Mouse (Mus musculus): ENCODE measurements around the gene Trak1.

The Trak1 gene

DNA sequence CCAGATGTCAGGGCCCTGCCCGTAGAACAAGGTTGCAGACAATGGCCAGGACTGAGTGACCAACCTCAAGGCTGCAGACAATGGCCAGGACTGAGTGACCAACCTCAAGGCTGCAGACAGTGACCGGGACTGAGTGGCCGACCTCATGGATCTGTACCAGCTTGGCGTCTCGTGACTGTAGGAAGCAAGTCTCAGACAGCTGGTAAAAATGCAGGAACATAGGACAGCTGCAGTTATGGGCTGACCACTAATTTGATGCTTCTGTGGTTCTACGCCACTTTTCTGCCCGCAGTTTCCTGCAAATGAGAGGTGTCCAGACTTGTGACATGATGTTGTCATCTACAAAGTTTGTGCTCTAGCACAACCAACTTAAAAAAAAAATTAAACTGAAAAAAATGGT is 4.1 kb upstream of the Trak1 start:
- no peak for DNase-seq (ENCODE audit: low spot score in 2 of 2)

DNA sequence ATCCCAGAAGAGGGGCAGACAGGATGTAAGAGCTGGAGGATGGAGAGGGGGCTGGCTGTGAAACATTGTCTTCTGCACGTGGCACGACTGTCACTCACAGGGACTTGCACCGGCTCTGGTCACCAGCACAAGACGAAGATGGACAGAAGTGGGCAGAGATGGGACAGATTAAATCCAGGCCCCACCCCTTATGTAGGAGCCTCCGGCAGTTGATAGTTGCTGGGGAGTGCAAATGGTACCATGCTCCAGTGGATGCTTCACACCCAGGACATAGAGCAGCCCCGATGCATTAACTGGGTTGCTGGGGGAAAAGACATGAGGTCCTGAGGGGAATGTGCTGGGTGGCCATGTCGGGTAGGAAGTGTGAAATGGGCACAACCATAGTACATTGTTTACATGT is 2.1 kb upstream of the Trak1 start:
- no peak for DNase-seq (ENCODE audit: low spot score in 2 of 2)

DNA sequence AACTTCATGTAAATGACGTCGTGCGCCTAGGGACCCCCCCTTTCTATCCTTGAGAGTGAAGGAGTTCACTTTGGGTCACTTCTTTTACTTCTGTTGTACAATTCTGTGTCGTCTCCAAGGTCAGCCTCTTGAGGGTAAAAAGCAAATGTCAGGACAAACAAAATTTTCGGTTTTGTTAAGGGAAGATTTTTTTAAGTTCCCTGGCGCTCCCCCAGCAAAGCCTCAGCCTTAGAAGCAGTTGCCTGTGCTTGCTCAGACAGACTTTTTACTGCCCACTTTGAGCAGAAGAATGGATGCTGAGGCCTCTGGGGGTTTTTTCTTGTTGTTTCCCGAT is 730 bp downstream of the Trak1 start:
- DNase-seq (ENCODE audit: low spot score in 2 of 2), result peak; percentile 52 to 59

DNA sequence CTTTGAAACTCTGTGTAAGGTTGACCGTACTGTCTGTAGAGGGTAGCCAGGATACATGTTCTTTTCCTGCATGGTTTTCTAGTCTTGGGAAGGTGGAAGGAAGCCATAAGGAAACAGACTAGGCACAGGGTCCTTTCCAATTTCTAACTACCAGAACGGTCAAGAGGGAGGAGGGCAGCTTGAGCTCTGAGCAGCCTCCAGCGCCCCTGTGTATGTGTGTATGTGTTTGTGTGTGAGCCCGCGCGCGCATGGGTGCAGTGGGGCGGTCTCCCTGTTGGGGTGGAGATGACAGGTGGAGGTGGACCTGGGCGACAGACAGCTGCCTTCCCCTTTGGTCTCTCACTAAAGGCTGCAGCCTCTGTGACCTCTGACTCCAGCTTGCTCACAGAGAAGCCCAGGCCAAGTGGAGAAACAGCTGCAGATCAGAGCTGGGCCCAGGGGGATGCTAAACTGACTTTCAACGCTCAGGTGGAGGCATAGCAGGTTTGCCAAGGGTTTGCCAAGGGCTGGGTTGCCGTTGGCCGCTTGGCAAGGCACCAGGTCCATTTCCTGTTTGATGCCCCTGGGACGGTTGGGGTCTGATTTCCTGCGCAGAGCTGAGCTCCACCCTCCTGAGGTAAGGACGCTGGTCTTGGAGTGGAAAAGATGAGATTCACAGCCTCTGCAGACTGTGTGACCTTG is 1.2 kb downstream of the Trak1 start:
- DNase-seq (ENCODE audit: low spot score in 2 of 2), result peak; percentile 74

DNA sequence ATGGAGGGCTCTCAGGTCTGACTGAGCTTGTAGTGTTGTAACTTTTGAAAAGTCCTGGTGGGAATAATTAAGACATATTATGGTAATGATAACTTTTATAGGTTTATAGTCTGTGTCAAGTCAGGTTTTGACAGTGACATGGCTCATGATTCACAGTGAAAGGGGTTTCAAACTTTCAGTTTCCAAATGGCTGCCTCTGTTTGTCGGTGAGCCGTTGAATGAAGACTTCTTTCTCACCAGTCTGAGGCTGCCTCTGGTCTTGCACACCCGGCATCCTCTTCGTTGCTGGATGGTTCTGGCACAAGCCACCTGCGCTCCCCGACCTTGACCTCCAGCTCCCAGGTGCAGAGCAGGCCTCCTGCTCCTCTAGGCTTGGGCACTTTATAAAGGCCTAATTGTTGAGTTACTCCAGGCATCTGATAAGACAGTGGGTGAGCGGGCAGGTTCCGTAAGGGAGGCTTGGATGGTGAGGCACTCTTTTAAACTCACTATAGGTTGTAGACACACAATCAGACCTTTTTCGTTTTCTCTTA is 2.0 kb downstream of the Trak1 start:
- DNase-seq (ENCODE audit: low spot score in 2 of 2), result no peak

DNA sequence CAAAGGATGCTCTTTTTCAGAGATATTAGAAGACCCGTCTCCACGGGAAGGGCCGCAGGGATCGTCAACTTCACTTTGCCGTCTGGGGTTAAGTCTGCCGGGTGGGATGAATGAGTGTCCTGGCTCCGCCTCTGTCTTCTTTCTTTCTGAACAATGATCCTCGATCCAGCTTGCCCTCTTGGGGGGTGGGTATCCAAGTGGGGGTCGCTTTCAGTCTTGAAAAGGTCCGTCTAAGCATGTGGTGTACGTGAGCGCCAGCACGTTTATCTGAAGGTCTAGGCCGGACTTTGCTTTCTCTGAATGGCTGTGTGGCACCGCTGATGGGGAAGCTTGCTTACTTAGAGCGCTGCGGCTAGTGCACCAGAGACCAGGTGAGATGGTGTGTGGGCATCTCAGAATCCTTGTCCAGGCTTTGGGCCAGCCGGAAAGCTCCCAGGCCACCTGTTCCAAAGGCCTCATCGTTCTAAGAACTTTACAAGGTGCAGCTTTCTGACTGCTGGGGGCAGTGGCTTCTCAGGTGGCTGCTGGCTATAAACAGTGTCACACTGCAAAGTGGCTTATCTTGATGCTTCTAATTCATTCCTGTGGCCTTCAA is 2.8 kb downstream of the Trak1 start:
- no peak for DNase-seq (ENCODE audit: low spot score in 2 of 2)

DNA sequence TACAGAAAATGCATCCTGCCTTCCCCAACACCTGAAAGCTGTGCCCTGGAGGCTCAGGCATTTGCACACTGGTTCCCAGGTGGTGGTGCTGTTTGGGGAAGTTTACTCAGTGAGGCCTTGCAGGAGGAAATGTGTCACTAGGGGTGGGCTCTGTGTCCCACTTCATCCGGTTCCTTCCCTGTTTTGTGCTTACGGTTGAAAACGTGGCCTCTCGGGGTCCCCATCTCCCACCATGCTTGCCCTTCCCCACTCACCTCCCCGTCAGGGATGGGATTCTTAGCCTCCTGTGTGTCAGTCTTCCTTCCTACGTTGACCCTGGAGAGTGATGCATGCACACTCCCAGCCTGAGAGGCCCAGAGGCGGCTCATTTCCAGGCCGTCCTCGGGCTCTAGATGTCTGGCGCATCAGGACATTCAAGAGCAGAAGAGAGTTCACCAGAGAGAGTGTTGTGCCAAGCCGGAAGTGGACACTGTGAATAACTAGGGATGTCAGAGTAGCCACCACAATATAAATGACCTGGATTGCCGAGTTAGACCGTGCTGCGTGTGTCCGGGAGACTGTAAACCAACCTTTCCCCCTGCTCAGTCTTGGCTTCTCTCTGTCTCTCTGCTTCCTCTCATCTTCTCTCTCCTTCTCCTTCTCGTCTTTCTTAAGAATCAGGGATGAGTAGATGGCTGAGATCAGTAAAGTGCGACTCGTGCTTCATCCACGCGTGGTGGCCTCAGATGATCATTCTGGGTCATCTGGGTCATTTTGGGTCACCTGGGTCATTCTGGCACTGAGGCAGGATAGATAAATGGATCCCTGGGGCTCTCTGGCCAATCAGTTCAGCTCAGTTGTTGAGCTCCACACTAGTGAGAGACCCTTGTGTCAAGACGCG is 4.0 kb downstream of the Trak1 start:
- DNase-seq (ENCODE audit: low spot score in 2 of 2), result peak; percentile 55 to 66

DNA sequence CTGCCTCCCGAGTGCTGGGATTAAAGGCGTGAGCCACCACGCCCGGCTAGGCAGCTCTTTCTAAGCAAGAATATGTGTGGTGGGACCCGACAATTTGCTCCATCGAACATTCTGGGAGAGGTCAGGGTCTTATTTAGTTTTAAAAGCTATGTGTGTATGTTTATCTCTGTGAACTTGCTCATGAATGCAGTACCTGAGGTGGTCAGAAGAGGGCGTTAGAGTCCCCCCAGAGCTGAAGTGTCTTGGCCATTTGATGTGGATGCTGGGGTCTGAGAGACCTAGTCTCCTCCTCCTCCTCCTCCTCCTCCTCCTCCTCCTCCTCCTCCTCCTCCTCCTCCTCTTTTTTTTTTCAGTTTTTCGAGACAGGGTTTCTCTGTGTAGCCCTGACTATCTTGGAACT is 5.2 kb downstream of the Trak1 start:
- DNase-seq (ENCODE audit: low spot score in 2 of 2), result no peak

DNA sequence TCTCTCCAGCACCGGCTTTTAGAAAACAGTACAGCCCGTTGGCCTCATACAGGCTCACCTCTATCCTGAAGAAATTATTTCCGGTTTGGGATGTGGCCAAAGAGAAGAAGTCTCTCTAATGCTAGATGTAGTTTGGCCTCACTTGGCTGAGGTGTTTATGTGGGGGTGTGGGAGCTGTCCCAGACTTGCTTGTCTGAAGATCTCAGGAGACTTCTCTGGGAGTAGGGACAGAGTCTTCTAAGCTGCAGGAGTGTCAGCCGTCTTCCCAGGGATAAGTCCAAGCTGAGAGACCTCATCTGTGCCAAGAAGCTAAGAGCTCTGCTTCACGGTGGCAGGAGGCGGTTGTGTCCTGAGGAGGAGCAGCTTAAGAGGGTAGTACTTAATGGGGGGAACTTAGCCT is 5.8 kb downstream of the Trak1 start:
- DNase-seq (ENCODE audit: low spot score in 2 of 2), result peak in 1 of 2 experiments; percentile 53

DNA sequence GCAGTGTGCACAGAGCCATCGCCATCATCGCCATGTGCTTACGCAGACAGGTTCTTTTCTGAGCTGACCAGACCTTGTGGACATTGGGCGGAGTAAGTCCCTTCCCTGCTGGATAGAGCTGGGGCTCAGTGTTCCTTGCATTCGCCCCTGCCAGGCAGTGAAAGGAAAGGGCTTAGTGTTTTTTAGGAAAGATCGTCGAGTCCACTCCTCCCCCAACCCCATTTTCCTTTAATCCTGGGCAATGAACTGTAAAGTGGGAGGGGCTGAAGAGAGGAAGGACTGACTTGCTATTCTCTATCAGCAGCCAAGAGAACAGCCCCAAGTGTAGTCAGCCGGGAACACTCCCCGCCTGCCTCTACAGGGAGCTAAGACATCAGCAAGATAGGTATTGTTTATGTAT is 6.4 kb downstream of the Trak1 start:
- DNase-seq (ENCODE audit: low spot score in 2 of 2), result no peak

DNA sequence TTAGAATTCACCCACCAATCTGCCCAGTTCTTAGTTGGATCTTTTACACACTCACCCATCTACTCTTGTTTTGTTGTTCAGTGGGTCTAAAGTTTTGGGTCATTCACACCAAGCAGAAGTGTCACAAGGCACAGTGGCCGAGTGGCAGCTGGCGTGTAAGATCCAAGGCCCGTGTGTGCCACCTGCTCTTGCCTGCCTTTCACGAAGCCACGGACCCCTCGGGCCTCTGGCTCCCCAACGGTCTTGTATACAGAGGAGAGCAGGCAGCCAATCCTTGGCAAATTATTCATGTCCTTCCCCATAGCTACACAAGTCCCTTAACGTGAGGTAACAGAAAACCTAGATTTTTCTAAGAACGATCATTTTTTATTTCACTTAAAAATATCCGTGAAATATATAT is 7.2 kb downstream of the Trak1 start:
- DNase-seq (ENCODE audit: low spot score in 2 of 2), result no peak

DNA sequence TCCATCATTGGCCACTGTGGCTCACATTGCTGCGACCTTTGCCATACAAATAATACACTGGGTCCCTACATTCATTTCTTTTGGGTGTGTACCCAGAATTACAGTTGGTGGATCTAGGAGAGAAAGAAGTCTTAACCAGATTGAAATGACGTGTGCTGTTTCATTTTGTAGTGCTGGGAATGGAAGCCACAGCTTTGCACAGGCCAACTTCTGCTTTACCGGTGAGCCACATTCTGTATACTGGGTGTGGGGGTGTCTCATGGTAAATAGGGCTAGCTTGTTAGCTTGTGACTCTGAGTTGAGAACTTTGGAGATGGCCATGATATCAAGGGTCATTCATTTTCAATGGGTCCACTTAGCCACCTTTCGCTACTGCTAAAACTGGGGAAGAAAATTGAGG is 8.2 kb downstream of the Trak1 start:
- DNase-seq (ENCODE audit: low spot score in 2 of 2), result no peak

DNA sequence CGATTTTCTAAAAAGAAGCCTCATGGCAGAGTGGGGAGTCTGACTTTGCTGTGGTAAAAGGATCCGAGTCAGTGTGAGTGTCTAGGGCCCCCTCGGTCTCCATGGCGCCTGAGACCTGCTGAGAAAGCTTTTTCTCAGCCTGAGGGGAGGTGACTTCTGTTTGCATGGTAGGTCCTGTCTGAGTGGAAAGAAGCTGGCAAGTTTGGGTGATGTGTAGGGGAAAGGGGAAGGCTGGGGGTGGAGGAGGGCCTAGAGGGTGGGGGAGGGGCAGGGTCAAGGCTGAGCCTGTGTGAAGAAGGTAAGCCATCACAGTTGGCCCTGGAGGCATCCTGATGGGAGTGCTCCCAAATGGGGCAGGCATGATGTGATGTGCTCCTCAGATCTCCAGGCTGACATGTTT is 12.0 kb downstream of the Trak1 start:
- no peak for DNase-seq (ENCODE audit: low spot score in 2 of 2)

DNA sequence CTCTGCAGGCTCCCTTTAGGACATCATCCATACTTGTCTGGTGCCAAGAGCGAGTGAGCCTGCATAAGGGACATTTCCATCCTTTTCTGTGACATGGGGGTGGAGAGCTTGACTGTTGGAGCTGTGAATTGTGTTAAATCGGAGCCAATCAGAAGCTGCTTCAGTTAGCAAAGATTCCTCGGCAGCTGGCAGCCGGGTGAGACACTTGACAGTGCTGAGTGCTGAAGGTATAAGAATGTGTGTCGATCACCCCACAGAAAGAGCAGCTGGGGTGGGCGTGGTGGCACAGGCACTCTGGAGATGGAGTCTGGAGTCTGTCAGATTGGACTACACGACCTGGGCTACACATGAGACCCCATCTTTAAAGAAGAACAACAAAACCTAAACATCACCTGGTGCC is 13.2 kb downstream of the Trak1 start:
- DNase-seq (ENCODE audit: low spot score in 2 of 2), result no peak

DNA sequence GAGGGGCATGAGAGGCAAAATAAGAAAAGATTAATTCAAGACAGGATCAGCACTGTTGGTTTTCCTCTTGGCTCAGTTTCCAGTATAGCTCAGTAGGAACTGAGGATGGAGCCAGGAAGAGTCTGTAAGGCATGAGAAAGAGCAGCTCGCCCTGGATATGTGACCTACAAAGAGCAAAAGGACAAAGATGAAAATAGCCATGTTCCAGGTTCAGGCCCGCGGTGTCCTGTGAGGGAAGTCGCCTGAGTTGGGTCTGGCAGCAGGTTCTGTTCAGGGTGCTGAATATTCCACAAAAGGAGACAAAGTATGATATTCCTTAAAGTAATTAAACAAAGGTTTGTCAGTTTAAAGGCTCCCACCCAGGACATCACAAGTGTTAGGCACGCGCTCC is 14.5 kb downstream of the Trak1 start:
- no peak for DNase-seq (ENCODE audit: low spot score in 2 of 2)

DNA sequence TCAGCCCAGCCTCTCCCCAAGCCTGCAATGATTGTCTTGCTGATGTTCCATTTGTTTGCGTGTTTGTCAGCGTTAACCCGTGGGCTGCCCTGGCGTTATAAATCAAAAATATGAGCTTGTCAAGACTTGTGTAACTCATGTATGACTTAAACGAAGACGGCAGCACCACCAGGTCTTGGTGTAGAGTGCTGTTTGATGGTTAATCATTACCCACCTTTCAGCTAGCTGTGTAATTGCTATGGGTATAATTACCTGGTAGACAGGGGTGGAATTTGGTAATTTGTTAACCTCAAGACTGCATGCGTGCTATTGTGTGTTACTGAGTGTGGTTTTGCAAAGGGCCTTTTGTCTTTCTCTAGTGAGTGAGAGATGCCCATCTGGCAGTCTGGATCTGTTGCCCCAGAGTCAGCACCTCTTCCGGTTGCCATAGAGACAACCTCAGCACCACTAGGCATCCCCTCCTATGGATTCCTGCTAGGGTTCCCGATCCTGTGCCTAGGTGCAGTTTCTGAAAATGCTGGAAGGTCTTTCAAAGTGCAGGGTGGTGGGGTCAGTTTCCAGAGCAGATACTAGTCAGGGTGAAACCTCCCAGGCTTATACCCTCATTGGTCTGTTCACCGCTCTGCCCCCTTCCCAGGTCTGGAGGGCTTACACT is 15.1 kb downstream of the Trak1 start:
- no peak for DNase-seq (ENCODE audit: low spot score in 2 of 2)

DNA sequence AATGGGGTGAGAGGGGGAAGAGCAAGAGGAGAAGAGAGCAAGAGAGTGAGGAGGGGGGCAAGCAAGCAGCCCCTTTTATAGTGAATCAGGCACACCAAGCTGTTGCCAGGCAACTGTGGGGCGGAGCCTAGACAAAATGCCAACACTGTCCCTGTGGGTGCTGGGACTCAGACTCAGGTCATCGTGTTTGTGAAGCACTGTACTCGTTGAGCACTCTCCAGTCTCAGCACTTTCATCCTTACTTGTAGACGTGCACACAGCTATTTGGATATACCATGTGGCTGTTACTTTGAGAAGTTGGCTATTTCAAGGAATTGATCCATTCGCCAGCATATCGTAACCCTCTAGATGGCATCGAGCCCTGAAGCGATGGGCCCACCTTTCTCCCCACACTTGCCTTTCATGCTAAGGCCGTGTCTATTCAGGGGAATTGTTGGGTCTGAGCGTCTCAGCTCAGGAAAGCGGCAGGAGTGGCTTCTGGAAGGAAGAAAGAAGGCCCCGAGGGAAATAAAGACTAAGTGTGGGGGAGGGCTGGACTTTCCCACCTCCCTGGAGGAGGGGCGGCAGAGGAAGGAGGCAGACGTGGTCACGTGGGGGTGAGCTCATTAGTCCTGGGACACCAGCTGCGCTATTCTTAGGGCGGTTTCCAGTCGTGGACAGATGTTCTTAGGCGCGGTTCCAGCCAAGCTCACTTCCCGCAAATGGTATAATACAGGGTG is 16.5 kb downstream of the Trak1 start:
- DNase-seq (ENCODE audit: low spot score in 2 of 2), result peak; percentile 96 to 97

DNA sequence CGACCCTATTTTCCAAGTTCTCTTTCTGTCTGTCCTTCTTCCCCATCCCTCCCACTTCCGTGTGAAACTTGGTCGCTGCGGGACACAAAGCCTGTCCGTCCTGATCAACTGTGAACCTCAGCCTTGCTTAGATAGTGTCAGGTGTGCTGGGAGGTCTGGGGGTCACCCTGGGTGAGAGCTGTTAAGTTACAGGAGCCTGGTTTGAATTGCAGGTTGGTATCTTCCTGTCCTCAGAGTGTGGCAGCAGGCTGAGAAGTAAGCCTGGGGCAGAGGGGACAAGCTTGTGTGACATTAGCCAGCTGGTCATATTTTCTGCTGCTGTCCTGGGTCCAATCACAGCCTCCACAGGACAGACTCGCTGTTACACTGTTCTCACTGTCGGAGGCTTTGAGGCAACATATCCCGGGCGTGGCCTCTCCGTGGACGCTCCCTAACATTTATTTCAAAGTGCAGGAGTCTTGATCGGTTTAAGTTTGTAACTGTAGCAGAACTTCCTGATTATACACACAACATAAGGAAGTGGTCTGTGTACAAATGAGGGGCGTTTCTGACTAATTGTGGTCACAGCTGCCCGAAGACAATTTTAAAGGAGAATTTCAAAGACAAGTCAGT is 17.3 kb downstream of the Trak1 start:
- DNase-seq (ENCODE audit: low spot score in 2 of 2), result peak; percentile 76 to 82

DNA sequence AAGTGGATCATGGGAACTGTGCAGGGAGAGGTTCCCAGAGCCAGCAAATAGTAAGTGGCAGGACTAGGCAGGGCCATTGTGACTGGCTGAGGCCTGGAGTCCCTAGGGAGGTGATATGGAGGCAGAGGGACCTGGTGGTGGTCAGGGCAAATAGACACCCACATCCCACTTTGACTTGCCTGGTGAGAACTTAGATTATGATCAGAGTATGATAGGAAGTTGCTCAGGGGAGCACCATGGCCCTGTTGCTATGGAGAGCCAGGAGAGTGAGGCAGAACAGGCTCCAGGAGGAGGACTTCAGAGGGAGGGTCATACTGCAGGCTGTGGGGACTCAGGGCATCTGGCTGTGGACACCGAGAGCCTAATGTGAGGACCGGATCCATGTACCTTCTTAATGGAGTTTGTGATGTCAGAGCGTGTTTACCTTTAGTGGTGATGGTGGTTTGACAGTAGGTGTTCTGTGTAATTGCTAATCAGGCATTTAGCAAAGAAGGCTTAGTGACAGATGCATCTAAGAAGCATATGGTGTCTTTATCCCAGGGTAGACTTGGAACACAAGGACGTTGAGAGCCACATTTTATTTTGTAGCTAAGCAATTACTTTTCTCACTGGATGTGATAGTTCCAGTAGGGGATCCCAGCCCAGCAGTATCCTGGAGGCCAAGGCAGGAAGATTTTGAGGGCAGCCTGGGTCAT is 18.7 kb downstream of the Trak1 start:
- no peak for DNase-seq (ENCODE audit: low spot score in 2 of 2)

DNA sequence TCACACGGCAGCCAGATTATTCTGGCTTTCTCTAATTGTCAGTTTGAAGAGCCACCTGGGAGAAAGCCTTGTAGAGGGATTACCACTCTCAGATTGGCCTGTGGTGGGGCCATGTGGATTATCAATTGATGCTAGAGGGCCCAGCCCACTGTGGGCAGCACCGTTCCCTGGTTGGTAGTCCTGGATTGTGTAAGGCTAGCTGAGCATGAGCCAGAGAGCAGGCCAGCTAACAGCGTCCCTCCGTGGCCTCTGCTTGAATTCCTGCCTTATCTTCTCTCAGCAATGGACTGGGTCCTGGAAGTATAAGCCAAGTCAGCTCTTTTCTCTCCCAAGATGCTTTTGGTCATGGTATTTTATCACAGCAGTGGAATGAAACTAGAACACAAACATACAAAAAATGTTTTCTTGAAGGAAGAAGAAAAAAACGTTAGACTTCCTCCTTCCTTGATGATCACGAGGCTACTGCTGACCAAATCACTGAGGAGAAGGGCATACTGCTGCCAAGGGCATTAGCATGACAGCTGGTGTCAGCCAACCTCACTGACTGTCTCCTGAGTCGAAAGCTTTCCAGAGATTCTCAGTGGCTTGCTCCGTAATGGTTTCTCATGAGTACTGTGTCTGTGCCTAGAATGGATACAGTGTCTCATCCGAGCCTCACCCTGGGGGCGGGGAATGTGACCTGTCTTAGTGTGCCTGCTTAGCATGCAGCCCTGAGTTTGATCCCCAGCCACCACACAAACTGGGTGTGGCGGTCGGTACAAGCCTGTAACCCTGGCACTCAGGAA is 19.5 kb downstream of the Trak1 start:
- peak; percentile 83 to 85 for DNase-seq (ENCODE audit: low spot score in 2 of 2)
